In genomic region chr19:5725767-5726515, GRCm38 (mm10) we compare ENCODE assay signal across 7 mouse cellular contexts. TPM values are rescaled to one million over a fixed set of nuclear protein-coding genes. Genes with fewer than 3 reads are reported as not detected.
DNase-seq lines count a peak whose midpoint lies in the region; ATAC-seq and TF ChIP-seq lines count a peak whose summit lies in the region.

Ehbp1l1 (minus strand) TSS chr19:5726317.

- peak within 1 kb of the TSS; percentile 86 for H3K4me3 ChIP-seq in G1E (ENCODE audit: low read depth, low read length)
- H3K4me3 ChIP-seq in gastrocnemius, adult 2 months = peak within 1 kb of the TSS; percentile 80
- H3K4me3 ChIP-seq in hindbrain, embryonic 14.5 days (replicated peaks; ENCODE audit: low read length) = peak within 1 kb of the TSS; percentile 89
- peak within 1 kb of the TSS; percentile 91 for H3K4me3 ChIP-seq in testis, adult 2 months (ENCODE audit: control insufficient read depth, low read depth, low read length)

- H3K4me1 ChIP-seq in G1E (ENCODE audit: insufficient read depth, low read depth, low read length) = peaks cover 91% of the 10 kb centered on the region
- peaks cover 49% of the 10 kb centered on the region for H3K4me1 ChIP-seq in hindbrain, embryonic 14.5 days (replicated peaks; ENCODE audit: control insufficient read depth, insufficient read depth, low read length)
- peaks cover 44% of the 10 kb centered on the region for H3K4me1 ChIP-seq in testis, adult 2 months (ENCODE audit: control insufficient read depth, insufficient read depth, low read length)

- TF ChIP-seq POLR2A in testis, adult 2 months (IDR thresholded peaks at IDR 0.05; ENCODE audit: control insufficient read depth, low read depth, low read length) = peak; percentile 45

- peak; percentile 80 for DNase-seq in G1E (ENCODE audit: low spot score)
- DNase-seq in adrenal gland, postnatal 14 days = peak; percentile 91
- peak; percentile 91 for DNase-seq in gastrocnemius, adult 2 months
- no peak for DNase-seq in hindbrain, embryonic 14.5 days (ENCODE audit: low spot score)
- DNase-seq in left cerebral cortex, postnatal 36 days (ENCODE audit: low spot score in 2 of 2) = no peak

- WGBS in hindbrain, embryonic 14.5 days = 15% methylated on average over 45 of the region's 49 CpGs

- H3K27ac ChIP-seq in gastrocnemius, adult 2 months = peak within 1 kb of the TSS; percentile 95
- H3K27ac ChIP-seq in hindbrain, embryonic 14.5 days = no peak within 1 kb of the TSS
- peak within 1 kb of the TSS; percentile 84 for H3K27ac ChIP-seq in testis, adult 2 months (ENCODE audit: control insufficient read depth, insufficient read depth, low read depth, low read length)

- H3K9ac ChIP-seq in hindbrain, embryonic 14.5 days = peak within 1 kb of the TSS; percentile 99

- no peaks in the 10 kb centered on the region for H3K9me3 ChIP-seq in G1E (replicated peaks)
- H3K9me3 ChIP-seq in hindbrain, embryonic 14.5 days (ENCODE audit: control insufficient read depth, low read length) = no peaks in the 10 kb centered on the region

- ATAC-seq in G1E (ENCODE audit: extremely low read depth, insufficient number of reproducible peaks, low FRiP score, poor library complexity, severe bottlenecking) = no peak
- no peak for ATAC-seq in hindbrain, embryonic 14.5 days (ENCODE audit: low FRiP score)
- ATAC-seq in megakaryocyte-erythroid progenitor cell, adult 5-6 weeks (replicated peaks; ENCODE audit: low FRiP score, low TSS enrichment, poor library complexity, severe bottlenecking) = peak; percentile 8; the same call in 1 of the 2 replicates

- intact Hi-C loops in gastrocnemius, adult 2 months (cut with DNase I) = loop anchor here (2.0 kb wide), 1 partner anchor 35 kb away; no protein-coding TSS in a partner anchor
- intact Hi-C loops in left cerebral cortex, postnatal 36 days (cut with DNase I) = loop anchor here (2.0 kb wide), 1 partner anchor 15 kb away; no protein-coding TSS in a partner anchor

- no peaks in the 10 kb centered on the region for H3K27me3 ChIP-seq in G1E (ENCODE audit: insufficient read depth, low read length)
- no peaks in the 10 kb centered on the region for H3K27me3 ChIP-seq in hindbrain, embryonic 14.5 days (ENCODE audit: control insufficient read depth, insufficient read depth, low read length)
- H3K27me3 ChIP-seq in testis, adult 2 months (ENCODE audit: control insufficient read depth, insufficient read depth, low read length) = no peaks in the 10 kb centered on the region

- no peak for TF ChIP-seq CTCF in G1E (IDR thresholded peaks at IDR 0.05; ENCODE audit: low read depth, low read length)
- peak; percentile 3; the same call in 1 of the 2 replicates for TF ChIP-seq CTCF in gastrocnemius, adult 2 months (IDR thresholded peaks at IDR 0.05)
- TF ChIP-seq CTCF in testis, adult 2 months (IDR thresholded peaks at IDR 0.05; ENCODE audit: control insufficient read depth, insufficient read depth, insufficient replicate concordance, low read depth, low read length) = no peak

- H3K36me3 ChIP-seq in G1E (replicated peaks) = peaks cover 59% of the 10 kb centered on the region
- peaks cover 53% of the 10 kb centered on the region for H3K36me3 ChIP-seq in hindbrain, embryonic 14.5 days (replicated peaks; ENCODE audit: control insufficient read depth, insufficient read depth)
- H3K36me3 ChIP-seq in testis, adult 2 months (ENCODE audit: control insufficient read depth, insufficient read depth, low read length) = peaks cover 3% of the 10 kb centered on the region; the same call in 1 of the 2 replicates

- peak within 1 kb of the TSS; percentile 100 for H3K4me2 ChIP-seq in hindbrain, embryonic 14.5 days (replicated peaks)

RNA-seq across cellular contexts. Expression of gene Ehbp1l1, which starts in this region (rescaled TPM):
- total RNA-seq in G1E (2014; fragmentation: Nextera tagmentation) = 20.8 and 34.1 TPM in 2 replicates
- total RNA-seq in G1E (2017) = 45.5 and 45.7 TPM in 2 replicates
- polyA plus RNA-seq in G1E (2012) = 85.9 and 88.3 TPM in 2 replicates
- total RNA-seq in adrenal gland, postnatal 14 days (2021) = 29.1 and 29.3 TPM in 2 replicates
- total RNA-seq in gastrocnemius, adult 2 months (2021) = 100 to 1,000 TPM; 218 to 220 TPM
- 9.2 and 12.5 TPM in 2 replicates for polyA plus RNA-seq in hindbrain, embryonic 14.5 days (2014; fragmentation: Nextera tagmentation; extraction: Ambion mirVana)
- 10 to 100 TPM; 22.9 to 27.1 TPM for total RNA-seq in left cerebral cortex, postnatal 36 days (2021)
- total RNA-seq in megakaryocyte-erythroid progenitor cell, adult 5-6 weeks (2014; fragmentation: Nextera tagmentation) = 43.9 and 46.1 TPM in 2 replicates
- 42.4 and 43.6 TPM in 2 replicates for total RNA-seq in megakaryocyte-erythroid progenitor cell, adult 5-6 weeks (2017)
- polyA plus RNA-seq in testis, adult 2 months (2012; rRNA removed) = 105 and 122 TPM in 2 replicates

Comparison
In these comparisons a context has a peak if more than half of its experiments do, and no peak if none do; other contexts are left out.
1. DNase-seq: peak in G1E (single experiment), adrenal gland, postnatal 14 days (single experiment) and gastrocnemius, adult 2 months (single experiment); none in hindbrain, embryonic 14.5 days (single experiment) and left cerebral cortex, postnatal 36 days (0 of 2).
2. Peak in every context shown above with its lines, with median percentiles within 50 percentile points of each other: H3K4me3 ChIP-seq.